29 mouse cellular contexts compared by ENCODE assay signal in genomic region chr1:180018218-180018617, GRCm38 (mm10).
"Had no signal": no experiment of that assay in that cellular context is flagged by ENCODE, and none has a peak within 500 bp of the region (broad histone marks: within the 10 kb centered on the region; RNA-seq: fewer than 3 reads in every experiment).

No protein-coding gene starts in this region.

- H3K4me3 ChIP-seq: embryonic facial prominence, embryonic 10.5 days; embryonic facial prominence, embryonic 12.5 days; embryonic facial prominence, embryonic 13.5 days; embryonic facial prominence, embryonic 15.5 days; erythroblast, embryonic 14.5 days; forebrain, embryonic 10.5 days; forebrain, embryonic 12.5 days; forebrain, embryonic 13.5 days; forebrain, embryonic 15.5 days; gastrocnemius, adult 2 months; heart, adult 2 months had no signal

- ATAC-seq: forebrain, embryonic 13.5 days; forebrain, embryonic 14.5 days; forebrain, embryonic 15.5 days; forebrain, embryonic 16.5 days; forebrain, postnatal 0 days had no signal

- H3K27me3 ChIP-seq: embryonic facial prominence, embryonic 12.5 days; embryonic facial prominence, embryonic 13.5 days; embryonic facial prominence, embryonic 15.5 days; forebrain, embryonic 12.5 days; forebrain, embryonic 13.5 days; forebrain, embryonic 15.5 days had no signal

- H3K9ac ChIP-seq: embryonic facial prominence, embryonic 12.5 days; embryonic facial prominence, embryonic 13.5 days; embryonic facial prominence, embryonic 15.5 days; forebrain, embryonic 12.5 days; forebrain, embryonic 13.5 days; forebrain, embryonic 15.5 days; forebrain, postnatal 0 days had no signal

- H3K4me1 ChIP-seq: embryonic facial prominence, embryonic 12.5 days; embryonic facial prominence, embryonic 13.5 days; embryonic facial prominence, embryonic 15.5 days; forebrain, embryonic 12.5 days; forebrain, embryonic 13.5 days; forebrain, embryonic 15.5 days had no signal

- H3K4me2 ChIP-seq: embryonic facial prominence, embryonic 12.5 days; embryonic facial prominence, embryonic 13.5 days; embryonic facial prominence, embryonic 15.5 days; forebrain, embryonic 12.5 days; forebrain, embryonic 13.5 days; forebrain, embryonic 15.5 days had no signal

- H3K9me3 ChIP-seq: embryonic facial prominence, embryonic 10.5 days; embryonic facial prominence, embryonic 12.5 days; embryonic facial prominence, embryonic 13.5 days; embryonic facial prominence, embryonic 15.5 days; forebrain, embryonic 10.5 days; forebrain, embryonic 12.5 days; forebrain, embryonic 13.5 days; forebrain, embryonic 15.5 days had no signal

- H3K36me3 ChIP-seq: embryonic facial prominence, embryonic 10.5 days; embryonic facial prominence, embryonic 12.5 days; embryonic facial prominence, embryonic 13.5 days; embryonic facial prominence, embryonic 15.5 days; forebrain, embryonic 10.5 days; forebrain, embryonic 12.5 days; forebrain, embryonic 15.5 days had no signal

- DNase-seq: cerebellum, adult 2 months; cerebellum, adult 8-10 months; cerebellum, adult 9-10 months; cerebellum, adult 9-11 months; cerebellum, postnatal 10 days; cerebellum, postnatal 14 days; cerebellum, postnatal 25 days; cerebellum, postnatal 36 days; embryo, embryonic 11 days; forebrain, postnatal 0 days; gastrocnemius, adult 2 months; gastrocnemius, postnatal 10 days; gastrocnemius, postnatal 14 days; gastrocnemius, postnatal 25 days; gastrocnemius, postnatal 36 days; heart, adult 11 months; heart, adult 18-20 months; heart, adult 2 months had no signal

- H3K27ac ChIP-seq: embryonic facial prominence, embryonic 10.5 days; embryonic facial prominence, embryonic 12.5 days; embryonic facial prominence, embryonic 13.5 days; embryonic facial prominence, embryonic 15.5 days; forebrain, embryonic 10.5 days; forebrain, embryonic 12.5 days; forebrain, embryonic 13.5 days; forebrain, embryonic 15.5 days; gastrocnemius, adult 2 months; heart, adult 2 months had no signal
